Mouse (Mus musculus) CH12.LX (cell line): ENCODE data around the gene Ccdc189. TPM values are rescaled to one million over a fixed set of nuclear protein-coding genes. Genes with fewer than 3 reads are reported as not detected.

Source experiments
- DNase-seq: peaks from one replicate; pipeline ENCODE4 v3.0.0-alpha.2; 2013; ENCODE audit errors: extremely low read depth
- H3K27ac ChIP-seq: 2 replicates; pipeline ENCODE4 v1.5.1; 2012; ENCODE audit warnings: low read depth, mild to moderate bottlenecking, control low read depth, moderate library complexity; ENCODE audit not compliant: insufficient read depth
- H3K27me3 ChIP-seq: replicated peaks from 2 replicates; pipeline ENCODE3; 2012; ENCODE audit warnings: inconsistent platforms
- H3K36me3 ChIP-seq, 2 experiments: replicated peaks in 1 of 2; 2 replicates each; pipeline versions ENCODE3 to v1.6.1; 2012; ENCODE audit warnings: inconsistent platforms in 1 of 2, low read length in 1 of 2, mild to moderate bottlenecking in 1 of 2, mixed read lengths in 1 of 2, moderate library complexity in 1 of 2; ENCODE audit not compliant: control insufficient read depth in 1 of 2, insufficient read depth in 1 of 2
- H3K4me1 ChIP-seq, 2 experiments: 2 replicates each; pipeline ENCODE4 v1.6.1; 2012; ENCODE audit warnings: inconsistent platforms in 1 of 2, moderate library complexity in 1 of 2; ENCODE audit not compliant: insufficient read depth in 2 of 2, control insufficient read depth in 1 of 2
- H3K4me2 ChIP-seq: 2 replicates; pipeline ENCODE4 v1.6.1; 2012; ENCODE audit warnings: low read depth, mild to moderate bottlenecking, control low read depth; ENCODE audit not compliant: poor library complexity, insufficient read depth, severe bottlenecking
- H3K4me3 ChIP-seq, 3 experiments: fragments of 150-350 bp in 1 of 3; sonication (generic) in 1 of 3; replicated peaks in 1 of 3; 2 replicates each; pipeline versions ENCODE3 to v1.5.1; 2011 to 2012; ENCODE audit warnings: low read depth in 2 of 3, low read length in 2 of 3, mild to moderate bottlenecking in 2 of 3, moderate library complexity in 2 of 3, control low read depth in 1 of 3, improper control_type of control experiment in 1 of 3, inconsistent platforms in 1 of 3, mixed read lengths in 1 of 3; ENCODE audit not compliant: poor library complexity in 1 of 3
- H3K79me2 ChIP-seq: replicated peaks from 2 replicates; pipeline ENCODE4 v1.6.1; 2012; ENCODE audit warnings: mild to moderate bottlenecking, moderate library complexity; ENCODE audit not compliant: control insufficient read depth, poor library complexity, insufficient read depth, severe bottlenecking; ENCODE audit errors: extremely low read depth
- H3K9ac ChIP-seq: 2 replicates; pipeline ENCODE4 v1.6.1; 2012; ENCODE audit warnings: low read depth, mild to moderate bottlenecking, control low read depth, moderate library complexity; ENCODE audit not compliant: insufficient read depth
- H3K9me3 ChIP-seq: replicated peaks from 2 replicates; pipeline ENCODE3; 2012; ENCODE audit warnings: low read length, inconsistent platforms, mixed read lengths
- BHLHE40 ChIP-seq: IDR thresholded peaks from 2 replicates; pipeline ENCODE4 v1.6.1; 2011; ENCODE audit warnings: mild to moderate bottlenecking, low read depth, low read length, improper control_type of control experiment
- E2F4 ChIP-seq: IDR thresholded peaks from 2 replicates; pipeline ENCODE4 v1.6.1; 2011; ENCODE audit warnings: low read depth, low read length, improper control_type of control experiment; ENCODE audit not compliant: insufficient replicate concordance
- ELF1 ChIP-seq: IDR thresholded peaks from 2 replicates; pipeline ENCODE4 v1.6.1; 2014; ENCODE audit warnings: low read depth, mild to moderate bottlenecking, inconsistent platforms, low read length, improper control_type of control experiment
- EP300 ChIP-seq: IDR thresholded peaks from 2 replicates; pipeline ENCODE4 v1.6.1; 2011; ENCODE audit warnings: low read length, improper control_type of control experiment
- HCFC1 ChIP-seq: IDR thresholded peaks from 2 replicates; pipeline ENCODE4 v1.6.1; 2012; ENCODE audit warnings: low read depth, mild to moderate bottlenecking, inconsistent platforms, low read length, improper control_type of control experiment
- IRF4 ChIP-seq: IDR thresholded peaks from 2 replicates; pipeline ENCODE4 v1.6.1; 2014; ENCODE audit warnings: low read depth, mild to moderate bottlenecking, inconsistent platforms, low read length, improper control_type of control experiment
- JUND ChIP-seq: conservative IDR thresholded peaks from 2 replicates; pipeline ENCODE4 v1.6.1; 2011; ENCODE audit warnings: low read depth, low read length, improper control_type of control experiment
- MAX ChIP-seq: IDR thresholded peaks from 2 replicates; pipeline ENCODE4 v1.6.1; 2011; ENCODE audit warnings: low read length, improper control_type of control experiment
- MAZ ChIP-seq: IDR thresholded peaks from 2 replicates; pipeline ENCODE4 v1.6.1; 2012; ENCODE audit warnings: low read depth, mild to moderate bottlenecking, inconsistent platforms, low read length, improper control_type of control experiment, moderate library complexity
- MEF2A ChIP-seq: IDR thresholded peaks from 2 replicates; pipeline ENCODE4 v1.6.1; 2014; ENCODE audit warnings: low read depth, mild to moderate bottlenecking, inconsistent platforms, low read length, improper control_type of control experiment, borderline replicate concordance
- MYC ChIP-seq: IDR thresholded peaks from 2 replicates; pipeline ENCODE4 v1.6.1; 2011; ENCODE audit warnings: low read depth, mild to moderate bottlenecking, improper control_type of control experiment, low read length
- NRF1 ChIP-seq: IDR thresholded peaks from 2 replicates; pipeline ENCODE4 v1.6.1; 2014; ENCODE audit warnings: low read depth, mild to moderate bottlenecking, inconsistent platforms, low read length, improper control_type of control experiment, moderate library complexity
- POLR2AphosphoS2 ChIP-seq: IDR thresholded peaks from 2 replicates; pipeline ENCODE4 v1.6.1; 2011; ENCODE audit warnings: low read depth, low read length, improper control_type of control experiment
- RAD21 ChIP-seq: IDR thresholded peaks from 2 replicates; pipeline ENCODE4 v1.6.1; 2011; ENCODE audit warnings: low read depth, mild to moderate bottlenecking, low read length, improper control_type of control experiment, moderate library complexity
- SIN3A ChIP-seq: IDR thresholded peaks from 2 replicates; pipeline ENCODE4 v1.6.1; 2012; ENCODE audit warnings: low read length, improper control_type of control experiment, inconsistent platforms
- SMC3 ChIP-seq: IDR thresholded peaks from 2 replicates; pipeline ENCODE4 v1.6.1; 2011; ENCODE audit warnings: low read depth, low read length, improper control_type of control experiment
- TBP ChIP-seq: conservative IDR thresholded peaks from 2 replicates; pipeline ENCODE4 v1.6.1; 2011; ENCODE audit warnings: low read depth, low read length, improper control_type of control experiment
- TCF12 ChIP-seq: IDR thresholded peaks from 2 replicates; pipeline ENCODE4 v1.6.1; 2014; ENCODE audit warnings: low read depth, mild to moderate bottlenecking, inconsistent platforms, low read length, improper control_type of control experiment
- UBTF ChIP-seq: IDR thresholded peaks from 2 replicates; pipeline ENCODE4 v1.6.1; 2012; ENCODE audit warnings: low read depth, mild to moderate bottlenecking, inconsistent platforms, low read length, improper control_type of control experiment, moderate library complexity
- USF1 ChIP-seq: IDR thresholded peaks from 2 replicates; pipeline ENCODE4 v1.6.1; 2014; ENCODE audit warnings: low read depth, mild to moderate bottlenecking, inconsistent platforms, low read length, improper control_type of control experiment
- ZMIZ1 ChIP-seq: IDR thresholded peaks from 2 replicates; pipeline ENCODE4 v1.6.1; 2012; ENCODE audit warnings: low read depth, mild to moderate bottlenecking, inconsistent platforms, low read length, improper control_type of control experiment
- ZNF384 ChIP-seq: IDR thresholded peaks from 2 replicates; pipeline ENCODE4 v1.6.1; 2012; ENCODE audit warnings: low read depth, low read length, improper control_type of control experiment, inconsistent platforms
- dilution Hi-C: fragments of 300-500 bp; cut with MboI; formaldehyde crosslinking; loops from 2 replicates; pipeline ENCODE4 v1.14.3; 2020; ENCODE audit warnings: low sequenced_read_pairs; ENCODE audit not compliant: extremely low pct_unique_long_range_greater_than_20kb, extremely low pct_ligation_motif_present
- in situ Hi-C: fragments of 300-500 bp; cut with MboI; formaldehyde crosslinking; loops from 3 replicates; pipeline ENCODE4 v1.14.3; 2019; ENCODE audit warnings: low sequenced_read_pairs, low pct_ligation_motif_present, low pct_unique_long_range_greater_than_20kb, mixed read lengths
- polyA plus RNA-seq: library from polyadenylated mRNA; unstranded; fragments of >175 nt; gene quantifications from 2 replicates; pipeline ENCODE4 v1.2.1, GENCODE M21; 2012; ENCODE audit warnings: low read depth; ENCODE audit not compliant: insufficient read length
- total RNA-seq, 2 experiments: library from RNA; depleted of rRNA; stranded (reverse); fragments of 300-350 nt in 1 of 2; fragments of >200 nt in 1 of 2; gene quantifications; 2 replicates each; pipeline ENCODE4 v1.2.3; 2012 to 2014

The Ccdc189 gene
- total and polyA plus RNA-seq, 3 experiments, result 2.1 to 2.9 (median 2.2) TPM

DNA sequence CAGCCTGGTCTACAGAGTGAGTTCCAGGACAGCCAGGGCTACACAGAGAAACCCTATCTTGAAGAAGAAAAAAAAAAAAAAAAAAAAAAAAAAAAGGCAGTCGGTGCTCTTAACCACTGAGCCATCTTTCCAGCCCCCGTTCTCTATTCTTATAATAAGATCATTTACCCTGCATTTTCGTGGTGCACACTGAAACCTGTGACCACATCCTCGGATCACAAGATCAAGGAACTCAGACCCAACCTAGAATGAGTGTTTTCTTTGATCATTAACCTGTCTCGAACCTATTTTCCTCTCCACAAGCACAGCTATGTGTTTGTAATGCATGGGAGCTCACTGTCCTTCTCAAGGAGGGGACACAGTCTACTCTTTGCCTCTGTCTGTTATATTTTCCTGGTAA lies 40.3 kb upstream of the Ccdc189 start:
- no peak for TF ChIP-seq ZNF384
- no peak for TF ChIP-seq TCF12
- TF ChIP-seq MAZ, result no peak
- no peak for TF ChIP-seq TBP
- no peak for TF ChIP-seq UBTF
- no peak for TF ChIP-seq RAD21
- no peak for TF ChIP-seq ELF1
- TF ChIP-seq POLR2AphosphoS2, result no peak
- no peak for TF ChIP-seq JUND
- TF ChIP-seq EP300, result no peak
- no peak for TF ChIP-seq MAX
- TF ChIP-seq ZMIZ1, result no peak
- TF ChIP-seq IRF4, result no peak
- no peak for TF ChIP-seq MEF2A
- no peak for TF ChIP-seq SMC3
- TF ChIP-seq USF1, result no peak
- no peak for TF ChIP-seq NRF1
- TF ChIP-seq HCFC1, result no peak
- TF ChIP-seq, all 38 proteins: peak for 0
- no peaks in the 10 kb centered on the region for H3K79me2 ChIP-seq
- in situ Hi-C loops, result no loop called here
- no peak for DNase-seq
- no peak overlapping the region for H3K9ac ChIP-seq
- no peaks in the 10 kb centered on the region for H3K36me3 ChIP-seq
- H3K9me3 ChIP-seq, result peaks cover 2% of the 10 kb centered on the region
- H3K4me2 ChIP-seq, result no peak overlapping the region
- H3K4me3 ChIP-seq, result no peak overlapping the region
- no peaks in the 10 kb centered on the region for H3K4me1 ChIP-seq
- no peak overlapping the region for H3K27ac ChIP-seq
- H3K27me3 ChIP-seq, result no peaks in the 10 kb centered on the region
- dilution Hi-C loops, result no loop called here

DNA sequence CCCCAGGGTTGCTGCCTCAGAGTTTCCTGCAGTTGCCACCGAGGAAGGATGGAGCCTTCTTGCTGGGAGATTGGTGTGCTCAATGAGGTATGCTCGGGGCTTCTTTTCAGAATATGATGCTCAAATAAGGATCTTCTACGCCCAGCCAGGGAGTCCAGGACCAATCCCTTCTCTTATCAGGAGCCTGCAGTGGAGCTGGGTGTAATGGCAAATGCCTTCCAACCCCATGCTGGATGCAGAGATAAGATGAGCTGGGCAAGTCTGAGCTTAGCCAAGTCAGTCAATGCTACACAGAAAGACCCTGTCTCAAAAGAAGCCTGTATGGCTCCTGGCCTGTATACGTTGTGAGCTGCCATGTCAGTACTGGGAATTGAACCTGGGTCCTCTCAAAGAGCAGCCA lies 38.1 kb upstream of the Ccdc189 start:
- no peaks in the 10 kb centered on the region for H3K79me2 ChIP-seq
- DNase-seq, result no peak
- no peak overlapping the region for H3K4me3 ChIP-seq
- H3K9ac ChIP-seq, result no peak overlapping the region
- H3K27ac ChIP-seq, result no peak overlapping the region
- dilution Hi-C loops, result no loop called here
- H3K36me3 ChIP-seq, result no peaks in the 10 kb centered on the region
- no peaks in the 10 kb centered on the region for H3K27me3 ChIP-seq
- H3K4me1 ChIP-seq, result no peaks in the 10 kb centered on the region
- no peak overlapping the region for H3K4me2 ChIP-seq
- TF ChIP-seq E2F4 (no peak), BHLHE40 (no peak), SIN3A (no peak), MYC (no peak)
- in situ Hi-C loops, result no loop called here
- peaks cover 2% of the 10 kb centered on the region for H3K9me3 ChIP-seq
